Comparison of ENCODE assay signal across 27 mouse cellular contexts in genomic region chr12:11518379-11518778, GRCm38 (mm10).
A peak's percentile ranks its signal among the peaks of the same experiment; 100 is the strongest.
DNase-seq lines count a peak whose midpoint lies in the region; ATAC-seq and TF ChIP-seq lines count a peak whose summit lies in the region.
"Had no signal": no experiment of that assay in that cellular context is flagged by ENCODE, and none has a peak within 500 bp of the region (broad histone marks: within the 10 kb centered on the region; RNA-seq: fewer than 3 reads in every experiment).

No protein-coding gene starts in this region.

- H3K9ac ChIP-seq in hindbrain, embryonic 11.5 days (ENCODE audit: low read depth, low read length): no peak overlapping the region
- H3K9ac ChIP-seq in hindbrain, embryonic 14.5 days: no peak overlapping the region
- H3K9ac ChIP-seq in midbrain, embryonic 16.5 days (ENCODE audit: low read depth, low read length): no peak overlapping the region
- H3K9ac ChIP-seq in midbrain, postnatal 0 days (replicated peaks; ENCODE audit: low read length, poor library complexity, severe bottlenecking): no peak overlapping the region
- H3K9ac ChIP-seq: embryonic facial prominence, embryonic 12.5 days; heart, embryonic 12.5 days; liver, embryonic 14.5 days; lung, embryonic 14.5 days; midbrain, embryonic 12.5 days; neural tube, embryonic 12.5 days had no signal

- no peak for TF ChIP-seq POLR2A in lung, adult 2 months (IDR thresholded peaks at IDR 0.05; ENCODE audit: borderline replicate concordance, extremely low read depth, low read depth, low read length)

- peak; percentile 12; the same call in 1 of the 2 replicates for ATAC-seq in hindbrain, embryonic 11.5 days (ENCODE audit: low FRiP score)
- ATAC-seq in hindbrain, embryonic 14.5 days (ENCODE audit: low FRiP score): no peak
- ATAC-seq in midbrain, embryonic 16.5 days: peak; percentile 54; the same call in 1 of the 2 replicates
- ATAC-seq in midbrain, postnatal 0 days (ENCODE audit: low FRiP score): no peak
- ATAC-seq: CD4-positive, CD25-positive, alpha-beta regulatory T cell, adult 4 months; intestine, postnatal 0 days had no signal

- 36% methylated on average over 2 of the region's 2 CpGs for WGBS in hindbrain, embryonic 11.5 days
- 19% methylated on average over 2 of the region's 2 CpGs for WGBS in hindbrain, embryonic 14.5 days
- WGBS in midbrain, embryonic 16.5 days: 31% methylated on average over 2 of the region's 2 CpGs
- WGBS in midbrain, embryonic 10.5 days: 77% methylated on average over 2 of the region's 2 CpGs
- WGBS in midbrain, postnatal 0 days: 36% methylated on average over 2 of the region's 2 CpGs
- 47% methylated on average over 2 of the region's 2 CpGs for WGBS in lung, adult 2 months

- H3K4me2 ChIP-seq in hindbrain, embryonic 11.5 days (replicated peaks; ENCODE audit: low read depth, low read length): no peak overlapping the region
- H3K4me2 ChIP-seq in hindbrain, embryonic 14.5 days (replicated peaks): no peak overlapping the region
- no peak overlapping the region for H3K4me2 ChIP-seq in midbrain, embryonic 16.5 days (ENCODE audit: low read length)
- H3K4me2 ChIP-seq in midbrain, postnatal 0 days (ENCODE audit: low read depth, low read length, poor library complexity, severe bottlenecking): no peak overlapping the region
- H3K4me2 ChIP-seq: embryonic facial prominence, embryonic 12.5 days; heart, embryonic 12.5 days; lung, embryonic 14.5 days; midbrain, embryonic 12.5 days; neural tube, embryonic 12.5 days had no signal

- no peaks in the 10 kb centered on the region for H3K27me3 ChIP-seq in hindbrain, embryonic 11.5 days (ENCODE audit: control insufficient read depth, insufficient read depth, low read length)
- H3K27me3 ChIP-seq in hindbrain, embryonic 14.5 days (ENCODE audit: control insufficient read depth, insufficient read depth, low read length): no peaks in the 10 kb centered on the region
- no peaks in the 10 kb centered on the region for H3K27me3 ChIP-seq in midbrain, embryonic 16.5 days (ENCODE audit: control insufficient read depth, insufficient read depth, low read depth, low read length)
- H3K27me3 ChIP-seq in midbrain, embryonic 10.5 days (ENCODE audit: low read depth, poor library complexity, severe bottlenecking): no peaks in the 10 kb centered on the region
- H3K27me3 ChIP-seq in midbrain, postnatal 0 days (ENCODE audit: insufficient read depth, low read length): no peaks in the 10 kb centered on the region
- H3K27me3 ChIP-seq: embryonic facial prominence, embryonic 12.5 days; heart, embryonic 12.5 days; midbrain, embryonic 12.5 days; neural tube, embryonic 12.5 days had no signal

- no peaks in the 10 kb centered on the region for H3K4me1 ChIP-seq in hindbrain, embryonic 11.5 days (replicated peaks; ENCODE audit: control insufficient read depth, insufficient read depth, low read length)
- H3K4me1 ChIP-seq in hindbrain, embryonic 14.5 days (replicated peaks; ENCODE audit: control insufficient read depth, insufficient read depth, low read length): no peaks in the 10 kb centered on the region
- H3K4me1 ChIP-seq in midbrain, embryonic 16.5 days (ENCODE audit: control insufficient read depth, insufficient read depth, low read length): no peaks in the 10 kb centered on the region
- no peaks in the 10 kb centered on the region for H3K4me1 ChIP-seq in midbrain, embryonic 10.5 days
- no peaks in the 10 kb centered on the region for H3K4me1 ChIP-seq in midbrain, postnatal 0 days (ENCODE audit: insufficient read depth, low read length)
- H3K4me1 ChIP-seq in lung, adult 2 months (ENCODE audit: control insufficient read depth, insufficient read depth, low read length): no peaks in the 10 kb centered on the region
- H3K4me1 ChIP-seq: embryonic facial prominence, embryonic 12.5 days; heart, embryonic 12.5 days; midbrain, embryonic 12.5 days; neural tube, embryonic 12.5 days had no signal

- no peaks in the 10 kb centered on the region for H3K36me3 ChIP-seq in hindbrain, embryonic 11.5 days (ENCODE audit: control insufficient read depth, insufficient read depth, low read length)
- H3K36me3 ChIP-seq in hindbrain, embryonic 14.5 days (replicated peaks; ENCODE audit: control insufficient read depth, insufficient read depth): no peaks in the 10 kb centered on the region
- no peaks in the 10 kb centered on the region for H3K36me3 ChIP-seq in midbrain, embryonic 16.5 days (ENCODE audit: control insufficient read depth, insufficient read depth, low read length)
- no peaks in the 10 kb centered on the region for H3K36me3 ChIP-seq in midbrain, embryonic 10.5 days
- H3K36me3 ChIP-seq in midbrain, postnatal 0 days (ENCODE audit: insufficient read depth, low read length): no peaks in the 10 kb centered on the region
- H3K36me3 ChIP-seq: embryonic facial prominence, embryonic 12.5 days; heart, embryonic 12.5 days; midbrain, embryonic 12.5 days; neural tube, embryonic 12.5 days had no signal

- H3K4me3 ChIP-seq in hindbrain, embryonic 11.5 days (ENCODE audit: low read depth, low read length): no peak overlapping the region
- H3K4me3 ChIP-seq in hindbrain, embryonic 14.5 days (replicated peaks; ENCODE audit: low read length): no peak overlapping the region
- H3K4me3 ChIP-seq in midbrain, embryonic 16.5 days (ENCODE audit: low read depth, low read length): no peak overlapping the region
- H3K4me3 ChIP-seq in midbrain, embryonic 10.5 days: no peak overlapping the region
- no peak overlapping the region for H3K4me3 ChIP-seq in midbrain, postnatal 0 days (ENCODE audit: low read depth, low read length)
- no peak overlapping the region for H3K4me3 ChIP-seq in lung, adult 2 months (replicated peaks; ENCODE audit: extremely low read depth, low read depth, low read length)
- H3K4me3 ChIP-seq: embryonic facial prominence, embryonic 12.5 days; heart, embryonic 12.5 days; midbrain, embryonic 12.5 days; myocyte; neural tube, embryonic 12.5 days had no signal

- no peak for TF ChIP-seq CTCF in midbrain, postnatal 0 days (IDR thresholded peaks at IDR 0.05)
- TF ChIP-seq CTCF in lung, adult 2 months (IDR thresholded peaks at IDR 0.05; ENCODE audit: insufficient read depth, low read length): no peak

- H3K27ac ChIP-seq in hindbrain, embryonic 11.5 days (ENCODE audit: low read depth, low read length): no peak overlapping the region
- H3K27ac ChIP-seq in hindbrain, embryonic 14.5 days: no peak overlapping the region
- H3K27ac ChIP-seq in midbrain, embryonic 16.5 days (ENCODE audit: low read length): no peak overlapping the region
- no peak overlapping the region for H3K27ac ChIP-seq in midbrain, embryonic 10.5 days (replicated peaks)
- H3K27ac ChIP-seq in midbrain, postnatal 0 days (ENCODE audit: low read depth, low read length): no peak overlapping the region
- H3K27ac ChIP-seq: embryonic facial prominence, embryonic 12.5 days; liver, embryonic 14.5 days; midbrain, embryonic 12.5 days; neural tube, embryonic 12.5 days had no signal

- no peaks in the 10 kb centered on the region for H3K9me3 ChIP-seq in hindbrain, embryonic 11.5 days (ENCODE audit: control insufficient read depth, low read length)
- H3K9me3 ChIP-seq in hindbrain, embryonic 14.5 days (ENCODE audit: control insufficient read depth, low read length): no peaks in the 10 kb centered on the region
- no peaks in the 10 kb centered on the region for H3K9me3 ChIP-seq in midbrain, embryonic 16.5 days (replicated peaks; ENCODE audit: control insufficient read depth, low read length, poor library complexity, severe bottlenecking)
- no peaks in the 10 kb centered on the region for H3K9me3 ChIP-seq in midbrain, embryonic 10.5 days (replicated peaks)
- H3K9me3 ChIP-seq in midbrain, postnatal 0 days (ENCODE audit: low read length): no peaks in the 10 kb centered on the region
- H3K9me3 ChIP-seq: embryonic facial prominence, embryonic 12.5 days; heart, embryonic 12.5 days; midbrain, embryonic 12.5 days; neural tube, embryonic 12.5 days had no signal

- no peak for DNase-seq in hindbrain, embryonic 11.5 days (ENCODE audit: low spot score)
- DNase-seq in hindbrain, embryonic 14.5 days (ENCODE audit: low spot score): no peak
- DNase-seq in midbrain, embryonic 10.5 days (ENCODE audit: low spot score): no peak
- peak; percentile 8 for DNase-seq in brain, embryonic 18.5 days (ENCODE audit: low read depth, low spot score)
- peak; percentile 19 for DNase-seq in midbrain, postnatal 0 days (ENCODE audit: low spot score)
- no peak for DNase-seq in lung, adult 2 months
- DNase-seq in heart, adult 8-10 months (ENCODE audit: low spot score): no peak
- DNase-seq: adrenal gland, postnatal 25 days; cerebellum, adult 8-10 months; cerebellum, postnatal 25 days; gastrocnemius, postnatal 10 days; heart, adult 18-20 months; heart, postnatal 4 days; kidney, postnatal 25 days; liver; lung, embryonic 14.5 days; lung, postnatal 14 days; thymus, postnatal 4 days had no signal

Comparison
In these comparisons a context has a peak if more than half of its experiments do, and no peak if none do; other contexts are left out.
1. ATAC-seq: peak in hindbrain, embryonic 11.5 days (single experiment) and midbrain, embryonic 16.5 days (single experiment); none in hindbrain, embryonic 14.5 days (single experiment) and midbrain, postnatal 0 days (single experiment).
2. DNase-seq: peak in brain, embryonic 18.5 days (single experiment) and midbrain, postnatal 0 days (single experiment); none in hindbrain, embryonic 11.5 days (single experiment), hindbrain, embryonic 14.5 days (single experiment), midbrain, embryonic 10.5 days (single experiment), lung, adult 2 months (single experiment) and heart, adult 8-10 months (single experiment).